Mouse (Mus musculus): ENCODE results near the gene Gtf2h1. TPM values are rescaled to one million over a fixed set of nuclear protein-coding genes. Genes with fewer than 3 reads are reported as not detected.
"Not testable (repeated sequence)": the region's sequence is repeated elsewhere in the genome, so short reads cannot be mapped to it uniquely, and the experiment has no call there.

Gtf2h1 gene
- polyA plus RNA-seq, 1 experiment from 2014 or later = 72.8 TPM

GRCm38 (mm10) chr7:46796206-46796679 is 340 bp downstream of the Gtf2h1 start:
- Histone ChIP-seq H3K9ac (peak overlapping the region; percentile 80), H3K4me3 (replicated peaks) (peak overlapping the region; percentile 83), H3K27me3 (replicated peaks) (no peaks in the 10 kb centered on the region), H3K27ac (peak overlapping the region; percentile 45), H3K4me1 (replicated peaks) (peaks cover 9% of the 10 kb centered on the region; the same call in 1 of the 2 replicates), H3K36me3 (0 out of 2 replicates have a peak, but pooled peaks cover 2% of the 10 kb centered on the region), H3K9me3 (no peaks in the 10 kb centered on the region), H3K4me2 (replicated peaks) (peak overlapping the region; percentile 83)
- no peak; the same call in 1 of the 2 replicates for ATAC-seq
- under 1% methylated on average over 31 of the region's 31 CpGs for WGBS

GRCm38 (mm10) chr7:46796779-46797178 is 876 bp downstream of the Gtf2h1 start:
- Histone ChIP-seq H3K9me3 (no peaks in the 10 kb centered on the region), H3K4me2 (replicated peaks) (peak overlapping the region; percentile 83), H3K4me3 (replicated peaks) (peak overlapping the region; percentile 83), H3K4me1 (replicated peaks) (peaks cover 9% of the 10 kb centered on the region; the same call in 1 of the 2 replicates), H3K36me3 (peaks cover 5% of the 10 kb centered on the region; the same call in 1 of the 2 replicates), H3K9ac (peak overlapping the region; percentile 80; the same call in 1 of the 2 replicates), H3K27ac (no peak overlapping the region), H3K27me3 (replicated peaks) (no peaks in the 10 kb centered on the region)
- 46% methylated on average over 6 of the region's 6 CpGs for WGBS
- no peak for ATAC-seq

GRCm38 (mm10) chr7:46810325-46810724 is 14.4 kb downstream of the Gtf2h1 start:
- H3K36me3 ChIP-seq = peaks cover 34% of the 10 kb centered on the region
- no peaks in the 10 kb centered on the region for H3K4me1 ChIP-seq (replicated peaks)
- H3K9me3 ChIP-seq = no peaks in the 10 kb centered on the region
- H3K27ac ChIP-seq = no peak overlapping the region
- H3K4me2 ChIP-seq (replicated peaks) = no peak overlapping the region
- H3K4me3 ChIP-seq (replicated peaks) = no peak overlapping the region
- WGBS = 92% methylated on average over 6 of the region's 6 CpGs
- no peak for ATAC-seq
- H3K9ac ChIP-seq = no peak overlapping the region
- no peaks in the 10 kb centered on the region for H3K27me3 ChIP-seq (replicated peaks)

- no peaks in the 10 kb centered on the region for H3K4me1 ChIP-seq (replicated peaks)
- H3K9me3 ChIP-seq = no peaks in the 10 kb centered on the region
- H3K4me2 ChIP-seq (replicated peaks) = no peak overlapping the region
- no peak for ATAC-seq
- no peak overlapping the region for H3K9ac ChIP-seq
- 94% methylated on average over 4 of the region's 4 CpGs for WGBS
- H3K27ac ChIP-seq = no peak overlapping the region
- H3K27me3 ChIP-seq (replicated peaks) = no peaks in the 10 kb centered on the region
- H3K4me3 ChIP-seq (replicated peaks) = no peak overlapping the region
- peaks cover 47% of the 10 kb centered on the region for H3K36me3 ChIP-seq
Measured at GRCm38 (mm10) chr7:46814012-46814411, 18.1 kb downstream of the Gtf2h1 start.

- not testable (repeated sequence) for H3K4me3 ChIP-seq (replicated peaks); H3K27ac ChIP-seq; H3K9me3 ChIP-seq; ATAC-seq; H3K4me2 ChIP-seq (replicated peaks); H3K4me1 ChIP-seq (replicated peaks); H3K27me3 ChIP-seq (replicated peaks); H3K9ac ChIP-seq
- H3K36me3 ChIP-seq = peaks cover 33% of the 10 kb centered on the region
- 59% methylated on average over 15 of the region's 15 CpGs for WGBS
Measured at GRCm38 (mm10) chr7:46820876-46821632, 25.2 kb downstream of the Gtf2h1 start.

GRCm38 (mm10) chr7:46827046-46827802 is 31.3 kb downstream of the Gtf2h1 start:
- Histone ChIP-seq H3K4me2 (replicated peaks) (no peak overlapping the region), H3K4me3 (replicated peaks) (no peak overlapping the region), H3K4me1 (replicated peaks) (peaks cover 8% of the 10 kb centered on the region; the same call in 1 of the 2 replicates), H3K9ac (no peak overlapping the region), H3K27me3 (replicated peaks) (no peaks in the 10 kb centered on the region), H3K36me3 (peaks cover 7% of the 10 kb centered on the region; the same call in 1 of the 2 replicates), H3K9me3 (no peaks in the 10 kb centered on the region), H3K27ac (no peak overlapping the region)
- 50% methylated on average over 20 of the region's 20 CpGs for WGBS
- no peak for ATAC-seq

- H3K9ac ChIP-seq = no peak overlapping the region
- H3K27me3 ChIP-seq (replicated peaks) = no peaks in the 10 kb centered on the region
- no peak overlapping the region for H3K4me3 ChIP-seq (replicated peaks)
- 85% methylated on average over 2 of the region's 2 CpGs for WGBS
- no peak for ATAC-seq
- peaks cover 3% of the 10 kb centered on the region; the same call in 1 of the 2 replicates for H3K36me3 ChIP-seq
- no peaks in the 10 kb centered on the region for H3K9me3 ChIP-seq
- H3K4me1 ChIP-seq (replicated peaks) = peaks cover 8% of the 10 kb centered on the region; the same call in 1 of the 2 replicates
- H3K4me2 ChIP-seq (replicated peaks) = no peak overlapping the region
- no peak overlapping the region for H3K27ac ChIP-seq
Measured at GRCm38 (mm10) chr7:46827803-46828184, 31.9 kb downstream of the Gtf2h1 start.

GRCm38 (mm10) chr7:46829911-46830310 is 34.0 kb downstream of the Gtf2h1 start:
- no peaks in the 10 kb centered on the region for H3K9me3 ChIP-seq
- H3K4me2 ChIP-seq (replicated peaks) = no peak overlapping the region
- H3K4me1 ChIP-seq (replicated peaks) = peaks cover 8% of the 10 kb centered on the region; the same call in 1 of the 2 replicates
- no peaks in the 10 kb centered on the region for H3K36me3 ChIP-seq
- H3K9ac ChIP-seq = no peak overlapping the region
- 74% methylated on average over 12 of the region's 12 CpGs for WGBS
- H3K27me3 ChIP-seq (replicated peaks) = no peaks in the 10 kb centered on the region
- H3K4me3 ChIP-seq (replicated peaks) = no peak overlapping the region
- no peak; the same call in 1 of the 2 replicates for ATAC-seq
- H3K27ac ChIP-seq = peak overlapping the region; percentile 25; the same call in 1 of the 2 replicates

- peak; percentile 18; the same call in 1 of the 2 replicates for ATAC-seq
- Histone ChIP-seq H3K9ac (no peak overlapping the region), H3K27me3 (replicated peaks) (no peaks in the 10 kb centered on the region), H3K36me3 (no peaks in the 10 kb centered on the region), H3K4me3 (replicated peaks) (no peak overlapping the region), H3K4me2 (replicated peaks) (no peak overlapping the region), H3K27ac (peak overlapping the region; percentile 62; the same call in 1 of the 2 replicates), H3K9me3 (no peaks in the 10 kb centered on the region), H3K4me1 (replicated peaks) (peaks cover 8% of the 10 kb centered on the region; the same call in 1 of the 2 replicates)
- WGBS = 56% methylated on average over 13 of the region's 13 CpGs
Measured at GRCm38 (mm10) chr7:46830799-46831590, 35.1 kb downstream of the Gtf2h1 start.

- peaks cover 8% of the 10 kb centered on the region; the same call in 1 of the 2 replicates for H3K4me1 ChIP-seq (replicated peaks)
- no peak overlapping the region for H3K4me2 ChIP-seq (replicated peaks)
- ATAC-seq = no peak
- no peaks in the 10 kb centered on the region for H3K27me3 ChIP-seq (replicated peaks)
- no peak overlapping the region for H3K4me3 ChIP-seq (replicated peaks)
- H3K9ac ChIP-seq = no peak overlapping the region
- no peaks in the 10 kb centered on the region for H3K9me3 ChIP-seq
- WGBS = 75% methylated on average over 8 of the region's 8 CpGs
- no peak overlapping the region for H3K27ac ChIP-seq
- no peaks in the 10 kb centered on the region for H3K36me3 ChIP-seq
Measured at GRCm38 (mm10) chr7:46831693-46832092, 35.8 kb downstream of the Gtf2h1 start.

- not testable (repeated sequence) for H3K4me1 ChIP-seq (replicated peaks); H3K9me3 ChIP-seq; H3K27me3 ChIP-seq (replicated peaks); ATAC-seq; H3K27ac ChIP-seq; H3K4me2 ChIP-seq (replicated peaks); H3K4me3 ChIP-seq (replicated peaks); H3K36me3 ChIP-seq; H3K9ac ChIP-seq
- 94% methylated on average over 11 of the region's 11 CpGs for WGBS
Measured at GRCm38 (mm10) chr7:46832112-46832810, 36.4 kb downstream of the Gtf2h1 start.

Data from intestine, embryonic 15.5 days (tissue).